Mouse (Mus musculus) cortical plate, adult 2 months (tissue): ENCODE data around the gene Gnat2.

Source experiments
- CTCF ChIP-seq: fragments of 200-500 bp; IDR thresholded peaks from 2 replicates; pipeline ENCODE4 v1.5.1; 2011; ENCODE audit warnings: mild to moderate bottlenecking, control low read depth, low read length; ENCODE audit not compliant: insufficient read depth; ENCODE audit errors: extremely low read depth
- POLR2A ChIP-seq: fragments of 200-500 bp; IDR thresholded peaks from 2 replicates; pipeline ENCODE4 v1.6.1; 2011; ENCODE audit warnings: mild to moderate bottlenecking, low read length, control low read depth; ENCODE audit not compliant: insufficient read depth; ENCODE audit errors: extremely low read depth

DNA sequence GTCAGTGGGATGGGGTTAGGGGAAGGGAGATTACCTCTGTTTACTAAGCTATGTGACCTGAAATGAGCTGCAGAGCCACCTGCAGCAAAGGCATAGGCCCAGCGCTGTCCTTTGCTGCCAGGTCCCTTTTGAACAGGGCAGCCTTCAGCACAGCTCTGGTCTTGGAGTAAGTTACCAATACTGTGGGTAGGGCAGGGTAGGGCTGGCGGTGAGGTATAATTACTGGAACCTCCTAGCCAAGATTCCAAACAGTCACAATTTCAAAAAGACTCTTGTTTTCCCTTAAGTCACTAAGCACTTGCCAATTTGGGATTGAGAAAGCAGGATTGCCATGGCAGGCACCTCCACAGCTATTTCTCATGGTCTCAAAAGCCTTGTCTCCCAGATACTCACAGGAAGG is 2.0 kb upstream of the Gnat2 start:
- TF ChIP-seq CTCF (no peak), POLR2A (no peak)
